Mouse (Mus musculus): ENCODE measurements around the gene Mettl26. TPM values are rescaled to one million over a fixed set of nuclear protein-coding genes. Genes with fewer than 3 reads are reported as not detected.

Mettl26 gene
- polyA plus RNA-seq, 1 experiment, result 23.9 TPM

DNA sequence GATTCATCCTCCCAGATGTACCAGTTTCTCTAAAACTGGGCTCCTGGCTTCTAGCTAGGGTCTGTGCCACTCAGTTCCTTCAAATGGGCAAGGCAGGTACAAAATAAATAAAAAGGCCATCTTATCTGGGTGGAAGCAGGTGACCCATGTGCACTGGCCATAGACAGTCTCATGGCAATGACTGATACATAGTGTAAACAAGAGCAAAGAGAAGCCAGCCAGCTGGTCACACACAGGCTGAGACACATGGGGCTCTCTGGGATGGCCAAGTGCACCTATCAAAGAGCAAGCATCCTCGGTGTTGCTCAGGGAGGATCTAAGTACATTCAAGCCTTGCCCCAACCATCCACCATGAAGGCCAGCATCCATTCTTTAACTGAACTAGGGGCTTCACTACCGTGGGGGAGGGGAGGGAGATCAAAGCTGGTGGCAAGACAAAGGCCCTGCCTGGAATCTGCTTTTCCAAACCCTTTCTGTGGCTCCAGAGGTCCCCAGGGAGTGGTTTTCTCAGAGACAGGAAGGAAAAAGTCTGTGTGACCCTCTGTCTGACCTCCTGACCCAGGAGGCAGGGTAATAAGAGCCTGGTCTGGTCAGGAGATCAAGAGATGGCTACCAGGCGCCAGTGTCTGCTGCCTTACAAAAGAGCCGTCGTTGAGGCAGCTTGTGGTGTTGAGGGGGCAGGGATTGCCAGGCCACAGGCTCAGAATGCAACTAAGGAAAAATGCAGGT, 6.2 kb downstream of the Mettl26 start:
- Histone ChIP-seq H3K4me1 (peaks cover 40% of the 10 kb centered on the region), H3K4me3 (replicated peaks) (no peak overlapping the region), H3K36me3 (replicated peaks; ENCODE audit: low read length) (peaks cover 91% of the 10 kb centered on the region), H3K27me3 (replicated peaks) (no peaks in the 10 kb centered on the region), H3K9me3 (no peaks in the 10 kb centered on the region)
- no peak for TF ChIP-seq GATA1 (IDR thresholded peaks at IDR 0.05; ENCODE audit: borderline replicate concordance, low read length)
- no peak for TF ChIP-seq FLI1 (IDR thresholded peaks at IDR 0.05; ENCODE audit: low read length)

DNA sequence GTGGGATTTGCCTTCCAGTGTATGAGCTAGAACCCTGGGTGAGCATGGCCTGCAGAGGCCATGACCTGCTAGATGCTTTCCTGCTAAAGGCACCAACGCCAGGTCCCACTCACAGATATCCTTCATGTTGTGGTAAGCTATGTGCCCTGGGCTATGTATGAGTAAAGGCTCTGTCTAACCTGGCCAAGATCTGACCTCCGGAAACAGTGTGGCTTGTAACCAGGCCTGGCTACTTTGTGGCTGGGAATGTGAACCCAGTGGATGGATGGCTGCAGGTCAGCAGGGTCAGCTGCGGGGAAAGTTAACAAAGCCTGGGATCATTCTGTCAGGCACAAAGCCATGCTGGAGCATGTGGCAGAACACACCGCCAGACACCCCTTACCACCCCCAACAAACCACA, 6.8 kb downstream of the Mettl26 start:
- no peak for TF ChIP-seq FLI1 (IDR thresholded peaks at IDR 0.05; ENCODE audit: low read length)
- TF ChIP-seq GATA1 (IDR thresholded peaks at IDR 0.05; ENCODE audit: borderline replicate concordance, low read length), result no peak
- Histone ChIP-seq H3K4me3 (replicated peaks) (no peak overlapping the region), H3K4me1 (peaks cover 40% of the 10 kb centered on the region), H3K36me3 (replicated peaks; ENCODE audit: low read length) (peaks cover 93% of the 10 kb centered on the region), H3K27me3 (replicated peaks) (no peaks in the 10 kb centered on the region), H3K9me3 (no peaks in the 10 kb centered on the region)

DNA sequence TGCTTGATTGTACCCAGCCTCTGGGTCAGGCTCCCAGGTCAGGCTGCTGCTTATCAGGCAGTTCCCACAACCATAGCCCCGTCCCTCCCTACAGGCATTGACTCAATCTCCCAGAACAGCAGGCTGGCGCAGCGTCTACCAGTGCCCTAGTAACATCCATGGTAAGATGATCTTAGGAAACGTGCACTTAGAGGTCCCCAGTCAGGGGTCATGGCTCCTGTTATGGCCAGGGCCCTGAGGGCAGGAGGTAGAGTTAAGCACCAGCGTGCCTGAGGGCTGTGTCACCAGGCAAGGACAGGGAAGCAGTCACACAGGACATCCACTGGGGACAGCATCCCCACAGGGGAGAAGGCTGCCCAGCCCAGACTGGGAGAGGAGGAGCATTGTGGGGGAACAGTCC, 7.4 kb downstream of the Mettl26 start:
- TF ChIP-seq GATA1 (IDR thresholded peaks at IDR 0.05; ENCODE audit: borderline replicate concordance, low read length) (no peak), FLI1 (IDR thresholded peaks at IDR 0.05; ENCODE audit: low read length) (no peak)
- H3K4me1 ChIP-seq, result peaks cover 41% of the 10 kb centered on the region
- H3K27me3 ChIP-seq (replicated peaks), result no peaks in the 10 kb centered on the region
- peaks cover 94% of the 10 kb centered on the region for H3K36me3 ChIP-seq (replicated peaks; ENCODE audit: low read length)
- H3K9me3 ChIP-seq, result no peaks in the 10 kb centered on the region
- peak overlapping the region; percentile 36 for H3K4me3 ChIP-seq (replicated peaks)

DNA sequence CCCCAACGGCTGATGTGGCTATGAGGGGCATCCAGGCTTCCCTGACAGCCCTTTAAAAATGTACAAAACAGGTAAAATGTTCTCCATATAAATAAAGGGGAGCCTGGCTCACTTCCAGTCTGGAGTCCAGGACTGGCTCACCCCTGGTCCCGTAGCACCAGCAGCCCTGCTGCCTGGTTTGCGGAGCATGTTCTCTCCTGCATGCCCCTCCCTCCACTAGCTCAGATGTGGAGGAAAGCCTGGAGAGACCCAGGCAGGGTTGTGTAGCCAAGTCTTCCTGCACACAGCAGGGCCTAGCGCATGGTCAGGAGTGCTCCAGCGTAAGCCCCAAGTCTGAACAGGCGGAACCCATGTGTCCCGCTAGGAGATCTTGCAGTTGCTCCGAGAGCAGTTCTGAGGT, 8.4 kb downstream of the Mettl26 start:
- TF ChIP-seq GATA1 (IDR thresholded peaks at IDR 0.05; ENCODE audit: borderline replicate concordance, low read length) (no peak), FLI1 (IDR thresholded peaks at IDR 0.05; ENCODE audit: low read length) (no peak)

DNA sequence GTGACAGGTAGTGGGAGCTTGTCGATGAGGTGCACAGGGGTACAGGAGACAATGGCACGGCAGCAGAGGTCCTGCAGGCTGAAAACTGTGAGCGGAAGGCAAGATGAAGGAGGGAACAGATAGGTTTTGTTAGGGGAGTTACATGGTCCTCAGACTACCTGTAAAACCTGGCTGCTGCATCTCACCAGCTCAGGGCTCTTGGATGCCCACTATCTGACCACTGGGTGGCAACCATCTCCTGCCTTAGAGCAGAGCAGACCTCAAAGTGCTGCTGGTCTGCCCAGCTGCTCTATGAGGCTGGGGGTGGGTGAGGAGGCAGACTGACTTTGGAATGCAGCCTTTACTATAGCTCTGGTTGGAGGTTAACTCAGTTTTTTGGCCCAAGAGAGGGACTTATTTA, 8.9 kb downstream of the Mettl26 start:
- Histone ChIP-seq H3K4me1 (peaks cover 47% of the 10 kb centered on the region), H3K9me3 (no peaks in the 10 kb centered on the region), H3K36me3 (replicated peaks; ENCODE audit: low read length) (peaks cover 95% of the 10 kb centered on the region), H3K27me3 (replicated peaks) (no peaks in the 10 kb centered on the region), H3K4me3 (replicated peaks) (no peak overlapping the region)
- TF ChIP-seq GATA1 (IDR thresholded peaks at IDR 0.05; ENCODE audit: borderline replicate concordance, low read length) (no peak), FLI1 (IDR thresholded peaks at IDR 0.05; ENCODE audit: low read length) (no peak)

More for the DNA sequence above, 8.4 kb downstream of the Mettl26 start:
- peaks cover 47% of the 10 kb centered on the region for H3K4me1 ChIP-seq
- peaks cover 95% of the 10 kb centered on the region for H3K36me3 ChIP-seq (replicated peaks; ENCODE audit: low read length)
- H3K27me3 ChIP-seq (replicated peaks), result no peaks in the 10 kb centered on the region
- H3K9me3 ChIP-seq, result no peaks in the 10 kb centered on the region
- H3K4me3 ChIP-seq (replicated peaks), result no peak overlapping the region

DNA sequence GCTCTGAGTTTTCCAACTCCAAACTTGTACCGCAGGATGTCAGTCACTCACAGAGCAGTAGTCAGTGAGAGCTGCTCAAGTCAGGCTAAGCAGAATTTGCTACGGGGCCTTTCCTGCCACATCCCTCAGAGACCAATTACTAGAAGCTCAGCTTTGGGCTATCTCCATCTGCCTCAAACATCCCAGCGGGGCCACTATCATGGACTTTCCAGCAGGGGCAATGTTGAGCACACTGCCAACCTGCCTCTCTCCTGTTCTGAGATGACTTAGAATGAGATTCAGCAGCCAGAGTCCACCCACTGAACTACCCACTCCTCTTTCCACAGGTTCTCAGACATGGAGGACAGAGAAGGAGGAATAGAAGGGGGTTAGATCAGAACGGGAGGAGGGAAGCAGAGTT, 10.8 kb downstream of the Mettl26 start:
- peaks cover 41% of the 10 kb centered on the region for H3K4me1 ChIP-seq
- peaks cover 95% of the 10 kb centered on the region for H3K36me3 ChIP-seq (replicated peaks; ENCODE audit: low read length)
- H3K4me3 ChIP-seq (replicated peaks), result no peak overlapping the region
- no peak for TF ChIP-seq GATA1 (IDR thresholded peaks at IDR 0.05; ENCODE audit: borderline replicate concordance, low read length)
- no peak for TF ChIP-seq FLI1 (IDR thresholded peaks at IDR 0.05; ENCODE audit: low read length)
- H3K9me3 ChIP-seq, result no peaks in the 10 kb centered on the region
- no peaks in the 10 kb centered on the region for H3K27me3 ChIP-seq (replicated peaks)

DNA sequence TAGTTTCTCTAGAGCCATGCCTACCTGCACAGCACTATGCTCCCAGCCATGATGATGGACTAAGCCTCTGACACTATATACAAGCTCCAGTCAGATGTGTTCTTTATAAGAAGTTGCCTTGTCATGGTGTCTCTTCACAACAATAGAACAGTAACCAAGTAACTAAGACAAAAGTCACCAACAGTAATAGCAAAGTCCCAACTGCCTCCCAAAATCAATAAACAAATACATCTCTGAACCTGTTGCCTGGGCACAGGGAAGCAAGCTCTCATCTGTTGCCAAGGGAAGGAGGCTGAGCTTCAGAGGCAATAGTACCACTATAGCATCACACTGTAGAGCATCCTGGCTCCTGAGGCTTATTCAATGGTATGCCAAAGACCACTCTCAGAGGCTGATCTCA, 11.9 kb downstream of the Mettl26 start:
- no peaks in the 10 kb centered on the region for H3K9me3 ChIP-seq
- H3K27me3 ChIP-seq (replicated peaks), result no peaks in the 10 kb centered on the region
- H3K4me3 ChIP-seq (replicated peaks), result no peak overlapping the region
- peaks cover 95% of the 10 kb centered on the region for H3K36me3 ChIP-seq (replicated peaks; ENCODE audit: low read length)
- H3K4me1 ChIP-seq, result peaks cover 34% of the 10 kb centered on the region
- TF ChIP-seq GATA1 (IDR thresholded peaks at IDR 0.05; ENCODE audit: borderline replicate concordance, low read length) (no peak), FLI1 (IDR thresholded peaks at IDR 0.05; ENCODE audit: low read length) (no peak)

DNA sequence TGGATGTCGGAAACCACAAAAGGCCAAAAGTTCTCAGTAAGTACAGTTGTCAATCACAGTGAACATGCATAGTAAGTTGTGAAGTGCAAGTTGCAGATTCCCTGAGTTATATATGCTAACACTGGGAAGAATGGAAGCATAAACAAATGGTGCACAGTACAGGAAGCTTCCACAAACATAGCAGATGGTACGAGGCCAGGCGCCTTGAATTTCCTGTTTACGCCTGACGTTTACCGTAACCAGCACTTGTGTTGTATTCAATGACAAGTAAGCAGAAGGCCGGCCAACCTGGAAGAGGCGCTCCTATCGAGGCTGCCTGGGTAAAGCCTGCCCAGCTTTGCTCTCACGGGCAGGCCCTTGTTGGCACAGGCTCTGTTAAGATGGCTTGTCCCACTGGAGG, 12.6 kb downstream of the Mettl26 start:
- Histone ChIP-seq H3K9me3 (no peaks in the 10 kb centered on the region), H3K36me3 (replicated peaks; ENCODE audit: low read length) (peaks cover 91% of the 10 kb centered on the region), H3K4me3 (replicated peaks) (no peak overlapping the region), H3K27me3 (replicated peaks) (no peaks in the 10 kb centered on the region), H3K4me1 (peaks cover 30% of the 10 kb centered on the region)
- no peak for TF ChIP-seq FLI1 (IDR thresholded peaks at IDR 0.05; ENCODE audit: low read length)

DNA sequence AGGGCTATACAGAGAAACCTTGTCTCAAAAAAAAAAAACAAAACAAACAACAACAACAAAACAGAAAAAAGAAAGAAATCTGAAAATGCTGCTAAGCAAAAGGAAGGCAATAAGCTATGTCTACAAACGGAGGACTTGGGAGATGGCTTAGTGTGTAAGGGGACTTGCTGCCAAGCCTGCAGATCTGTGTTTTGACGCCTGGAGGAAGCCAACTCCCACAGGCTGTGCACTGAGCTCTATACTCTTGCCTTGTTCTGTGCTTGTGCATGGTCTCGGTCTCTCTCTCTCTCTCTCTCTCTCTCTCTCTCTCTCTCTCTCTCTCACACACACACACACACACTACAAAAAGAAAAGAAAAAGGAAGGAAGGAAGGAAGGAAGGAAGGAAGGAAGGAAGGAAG, 14.0 kb downstream of the Mettl26 start:
- H3K4me1 ChIP-seq, result peaks cover 28% of the 10 kb centered on the region
- peaks cover 78% of the 10 kb centered on the region for H3K36me3 ChIP-seq (replicated peaks; ENCODE audit: low read length)
- TF ChIP-seq GATA1 (IDR thresholded peaks at IDR 0.05; ENCODE audit: borderline replicate concordance, low read length) (no peak), FLI1 (IDR thresholded peaks at IDR 0.05; ENCODE audit: low read length) (no peak)
- no peaks in the 10 kb centered on the region for H3K27me3 ChIP-seq (replicated peaks)
- no peak overlapping the region for H3K4me3 ChIP-seq (replicated peaks)
- H3K9me3 ChIP-seq, result no peaks in the 10 kb centered on the region

DNA sequence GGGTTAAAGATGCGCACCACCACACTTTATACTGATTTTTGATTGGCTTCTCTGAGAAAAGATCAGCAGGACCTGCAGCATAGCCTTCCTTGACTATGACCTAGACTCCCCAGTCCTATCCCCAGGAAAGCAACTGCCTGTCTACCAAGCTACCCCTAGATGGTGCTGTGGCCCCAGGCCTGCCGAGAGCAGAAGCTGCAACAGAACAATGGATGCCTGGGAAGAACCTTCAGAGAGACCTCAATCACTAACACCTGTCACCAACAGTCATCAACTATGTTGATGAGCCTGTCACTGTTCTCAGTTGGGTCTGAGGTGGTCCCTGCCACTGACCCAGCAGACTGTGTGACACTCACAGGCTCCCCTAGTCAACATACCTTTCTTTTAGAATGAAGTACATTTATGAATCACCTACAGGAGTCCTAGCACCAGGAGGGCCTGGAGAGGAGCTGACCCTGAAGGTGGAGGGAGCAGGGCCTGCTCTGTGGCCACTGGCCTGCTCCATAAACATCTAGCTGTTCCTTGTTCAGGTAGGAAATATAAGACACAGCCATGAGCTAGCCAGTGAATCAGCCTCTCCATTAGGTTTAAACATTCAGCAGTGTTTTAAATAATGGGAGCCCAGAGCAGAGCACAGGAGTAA, 19.2 kb downstream of the Mettl26 start:
- Histone ChIP-seq H3K27me3 (replicated peaks) (no peaks in the 10 kb centered on the region), H3K4me1 (peaks cover 25% of the 10 kb centered on the region)
- no peak for TF ChIP-seq GATA1 (IDR thresholded peaks at IDR 0.05; ENCODE audit: borderline replicate concordance, low read length)
- TF ChIP-seq FLI1 (IDR thresholded peaks at IDR 0.05; ENCODE audit: low read length), result no peak

More for the DNA sequence above, 19.2 kb downstream of the Mettl26 start:
- Histone ChIP-seq H3K36me3 (replicated peaks; ENCODE audit: low read length) (peaks cover 30% of the 10 kb centered on the region), H3K4me3 (replicated peaks) (no peak overlapping the region), H3K9me3 (no peaks in the 10 kb centered on the region)

Data from megakaryocyte, embryonic 14.5 days (primary cell).